Mouse (Mus musculus) ES-E14 (cell line): ENCODE data around the gene Asgr1.

Experiments
- CHD2 ChIP-seq: IDR thresholded peaks from 2 replicates; pipeline ENCODE4 v1.6.1; 2014; ENCODE audit warnings: mild to moderate bottlenecking, low read depth, low read length, inconsistent platforms
- HCFC1 ChIP-seq: IDR thresholded peaks from 2 replicates; pipeline ENCODE4 v1.6.1; 2012; ENCODE audit warnings: low read length, inconsistent platforms, borderline replicate concordance; ENCODE audit not compliant: insufficient read depth
- MAFK ChIP-seq: IDR thresholded peaks from 2 replicates; pipeline ENCODE4 v1.6.1; 2014; ENCODE audit warnings: mild to moderate bottlenecking, low read depth, low read length, inconsistent platforms; ENCODE audit not compliant: insufficient read depth
- ZNF384 ChIP-seq: IDR thresholded peaks from 2 replicates; pipeline ENCODE4 v1.6.1; 2012; ENCODE audit warnings: low read depth, low read length, inconsistent platforms

DNA sequence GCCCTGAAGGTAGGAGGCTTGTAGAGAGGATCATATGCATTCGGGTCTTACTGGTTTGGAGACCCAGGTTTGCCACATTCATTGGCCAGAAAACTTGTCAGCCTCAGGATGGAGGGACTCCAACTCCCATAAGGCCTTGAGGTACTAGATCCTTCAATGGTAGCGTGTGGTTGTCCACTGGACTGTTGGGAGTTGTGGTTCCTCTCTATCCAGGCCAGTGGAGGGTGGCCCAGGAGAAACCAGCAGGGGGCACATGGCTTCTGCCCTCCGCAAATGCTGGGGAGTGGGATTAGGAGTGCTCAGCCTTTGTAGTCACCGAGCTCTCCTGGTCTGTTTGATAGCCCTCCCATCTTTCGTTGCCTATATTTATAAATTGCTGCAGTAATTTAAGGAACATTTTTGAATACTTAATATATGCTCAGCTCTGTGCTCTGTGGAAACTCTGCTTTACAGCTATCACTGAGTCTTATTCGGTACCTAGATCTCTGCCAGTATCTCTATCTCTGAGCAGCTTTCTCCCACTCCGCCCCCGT is 33.1 kb upstream of the Asgr1 start:
- TF ChIP-seq CHD2, result peak; percentile 29; the same call in 1 of the 2 replicates
- peak; percentile 100 for TF ChIP-seq HCFC1
- no peak for TF ChIP-seq ZNF384
- TF ChIP-seq MAFK, result no peak
